Mouse (Mus musculus) limb, embryonic 10.5 days (tissue): ENCODE data around the gene Polr3b. TPM values are rescaled to one million over a fixed set of nuclear protein-coding genes. Genes with fewer than 3 reads are reported as not detected.

ENCODE experiments used
- DNase-seq: peaks from one replicate; pipeline ENCODE4 v3.0.0-alpha.2; 2017; ENCODE audit warnings: low spot score
- H3K27ac ChIP-seq: fragments of 300-500 bp; sonication (generic); 2 replicates; pipeline ENCODE4 v1.5.1; 2016; ENCODE audit warnings: mild to moderate bottlenecking
- H3K27me3 ChIP-seq: fragments of 300-500 bp; sonication (generic); 2 replicates; pipeline ENCODE4 v1.6.1; 2016; ENCODE audit warnings: low read depth, mild to moderate bottlenecking; ENCODE audit not compliant: poor library complexity, severe bottlenecking
- H3K36me3 ChIP-seq: fragments of 300-500 bp; sonication (generic); 2 replicates; pipeline ENCODE4 v1.6.1; 2016; ENCODE audit warnings: mild to moderate bottlenecking, moderate library complexity
- H3K4me1 ChIP-seq: fragments of 300-500 bp; sonication (generic); 2 replicates; pipeline ENCODE4 v1.6.1; 2016
- H3K4me3 ChIP-seq: fragments of 300-500 bp; sonication (generic); 2 replicates; pipeline ENCODE4 v1.5.1; 2016; ENCODE audit warnings: mild to moderate bottlenecking, moderate library complexity
- H3K9me3 ChIP-seq: fragments of 300-500 bp; sonication (generic); replicated peaks from 2 replicates; pipeline ENCODE4 v1.6.1; 2016; ENCODE audit warnings: mild to moderate bottlenecking
- WGBS: fragments of 180-500 bp; shearing (Covaris S2); methylation state at CpG from one replicate; pipeline ENCODE4 v1.1.7; 2016; 5-methylcytosine and 5-hydroxymethylcytosine counted together
- polyA plus RNA-seq: library from polyadenylated mRNA; unstranded; fragments of >200 nt; fragmentation: Nextera tagmentation; extraction: Ambion mirVana; gene quantifications from 2 replicates; pipeline ENCODE4 v1.2.1, GENCODE M21; 2016

Gene Polr3b
- polyA plus RNA-seq, 1 experiment from 2014 or later, result 20.3 TPM

GRCm38 (mm10) chr10:84656618-84657017, 34.5 kb downstream of the Polr3b start:
- Histone ChIP-seq H3K9me3 (no peaks in the 10 kb centered on the region), H3K36me3 (peaks cover 46% of the 10 kb centered on the region), H3K4me1 (0 out of 2 replicates have a peak, but pooled peaks cover 4% of the 10 kb centered on the region), H3K27ac (no peak overlapping the region), H3K27me3 (no peaks in the 10 kb centered on the region), H3K4me3 (no peak overlapping the region)
- DNase-seq, result no peak
- WGBS, result 87% methylated on average over 4 of the region's 4 CpGs

GRCm38 (mm10) chr10:84657437-84658087, 35.5 kb downstream of the Polr3b start:
- H3K4me3 ChIP-seq, result no peak overlapping the region
- H3K27me3 ChIP-seq, result no peaks in the 10 kb centered on the region
- no peak for DNase-seq
- peaks cover 50% of the 10 kb centered on the region for H3K36me3 ChIP-seq
- no peak overlapping the region for H3K27ac ChIP-seq
- no peaks in the 10 kb centered on the region for H3K9me3 ChIP-seq
- 81% methylated on average over 6 of the region's 6 CpGs for WGBS
- H3K4me1 ChIP-seq, result 0 out of 2 replicates have a peak, but pooled peaks cover 4% of the 10 kb centered on the region

GRCm38 (mm10) chr10:84658088-84658848, 36.2 kb downstream of the Polr3b start:
- Histone ChIP-seq H3K4me3 (no peak overlapping the region), H3K27me3 (no peaks in the 10 kb centered on the region), H3K27ac (no peak overlapping the region), H3K9me3 (no peaks in the 10 kb centered on the region), H3K4me1 (0 out of 2 replicates have a peak, but pooled peaks cover 4% of the 10 kb centered on the region), H3K36me3 (peaks cover 43% of the 10 kb centered on the region)
- no peak for DNase-seq
- 83% methylated on average over 18 of the region's 18 CpGs for WGBS

- no peak overlapping the region for H3K27ac ChIP-seq
- no peak for DNase-seq
- 0 out of 2 replicates have a peak, but pooled peaks cover 4% of the 10 kb centered on the region for H3K4me1 ChIP-seq
- H3K36me3 ChIP-seq, result peaks cover 40% of the 10 kb centered on the region
- no peaks in the 10 kb centered on the region for H3K9me3 ChIP-seq
- no peak overlapping the region for H3K4me3 ChIP-seq
- no peaks in the 10 kb centered on the region for H3K27me3 ChIP-seq
- WGBS, result 93% methylated on average over 3 of the region's 3 CpGs
Measured at GRCm38 (mm10) chr10:84659281-84659680, 37.2 kb downstream of the Polr3b start.

- Histone ChIP-seq H3K4me3 (no peak overlapping the region), H3K27me3 (no peaks in the 10 kb centered on the region), H3K36me3 (peaks cover 35% of the 10 kb centered on the region), H3K27ac (no peak overlapping the region), H3K4me1 (peaks cover 8% of the 10 kb centered on the region; the same call in 1 of the 2 replicates), H3K9me3 (no peaks in the 10 kb centered on the region)
- DNase-seq, result no peak
- 95% methylated on average over 6 of the region's 6 CpGs for WGBS
Measured at GRCm38 (mm10) chr10:84662138-84662537, 40.0 kb downstream of the Polr3b start.

GRCm38 (mm10) chr10:84665713-84666260, 43.7 kb downstream of the Polr3b start:
- Histone ChIP-seq H3K4me3 (no peak overlapping the region), H3K36me3 (peaks cover 38% of the 10 kb centered on the region), H3K9me3 (no peaks in the 10 kb centered on the region), H3K27ac (no peak overlapping the region), H3K4me1 (peaks cover 4% of the 10 kb centered on the region; the same call in 1 of the 2 replicates), H3K27me3 (no peaks in the 10 kb centered on the region)
- no peak for DNase-seq
- WGBS, result 50% methylated on average over 3 of the region's 3 CpGs

GRCm38 (mm10) chr10:84675653-84676052, 53.6 kb downstream of the Polr3b start:
- no peak for DNase-seq
- Histone ChIP-seq H3K4me3 (no peak overlapping the region), H3K27me3 (no peaks in the 10 kb centered on the region), H3K36me3 (peaks cover 67% of the 10 kb centered on the region), H3K4me1 (no peaks in the 10 kb centered on the region), H3K27ac (no peak overlapping the region), H3K9me3 (no peaks in the 10 kb centered on the region)

GRCm38 (mm10) chr10:84676511-84676910, 54.4 kb downstream of the Polr3b start:
- Histone ChIP-seq H3K9me3 (no peaks in the 10 kb centered on the region), H3K27me3 (no peaks in the 10 kb centered on the region), H3K4me3 (no peak overlapping the region), H3K36me3 (peaks cover 68% of the 10 kb centered on the region), H3K4me1 (no peaks in the 10 kb centered on the region), H3K27ac (no peak overlapping the region)
- DNase-seq, result no peak
- WGBS, result 93% methylated on average over 8 of the region's 8 CpGs

- Histone ChIP-seq H3K9me3 (no peaks in the 10 kb centered on the region), H3K27ac (no peak overlapping the region), H3K36me3 (peaks cover 67% of the 10 kb centered on the region), H3K27me3 (no peaks in the 10 kb centered on the region), H3K4me3 (no peak overlapping the region), H3K4me1 (no peaks in the 10 kb centered on the region)
- 91% methylated on average over 3 of the region's 3 CpGs for WGBS
- no peak for DNase-seq
Measured at GRCm38 (mm10) chr10:84677871-84678270, 55.8 kb downstream of the Polr3b start.

GRCm38 (mm10) chr10:84678441-84678840, 56.3 kb downstream of the Polr3b start:
- 87% methylated on average over 4 of the region's 4 CpGs for WGBS
- Histone ChIP-seq H3K4me3 (no peak overlapping the region), H3K27ac (no peak overlapping the region), H3K36me3 (peaks cover 61% of the 10 kb centered on the region), H3K9me3 (no peaks in the 10 kb centered on the region), H3K4me1 (no peaks in the 10 kb centered on the region), H3K27me3 (no peaks in the 10 kb centered on the region)
- no peak for DNase-seq

- Histone ChIP-seq H3K27me3 (no peaks in the 10 kb centered on the region), H3K4me1 (no peaks in the 10 kb centered on the region), H3K4me3 (no peak overlapping the region), H3K27ac (no peak overlapping the region), H3K36me3 (peaks cover 29% of the 10 kb centered on the region), H3K9me3 (no peaks in the 10 kb centered on the region)
- WGBS, result 72% methylated on average over 8 of the region's 8 CpGs
- DNase-seq, result no peak
Measured at GRCm38 (mm10) chr10:84685444-84686121, 63.5 kb downstream of the Polr3b start.

GRCm38 (mm10) chr10:84686122-84686497, 64.0 kb downstream of the Polr3b start:
- Histone ChIP-seq H3K4me1 (no peaks in the 10 kb centered on the region), H3K9me3 (no peaks in the 10 kb centered on the region), H3K4me3 (no peak overlapping the region), H3K36me3 (peaks cover 31% of the 10 kb centered on the region), H3K27ac (no peak overlapping the region), H3K27me3 (no peaks in the 10 kb centered on the region)
- 63% methylated on average over 9 of the region's 9 CpGs for WGBS
- DNase-seq, result no peak

GRCm38 (mm10) chr10:84686705-84687104, 64.6 kb downstream of the Polr3b start:
- Histone ChIP-seq H3K9me3 (no peaks in the 10 kb centered on the region), H3K36me3 (peaks cover 26% of the 10 kb centered on the region), H3K4me1 (no peaks in the 10 kb centered on the region), H3K27me3 (no peaks in the 10 kb centered on the region), H3K27ac (no peak overlapping the region), H3K4me3 (no peak overlapping the region)
- no peak for DNase-seq
- WGBS, result 80% methylated on average over 4 of the region's 4 CpGs
